Mouse (Mus musculus) left cerebral cortex, postnatal 10 days (tissue): ENCODE measurements at regions not wholly inside any gene's neighbourhood (a gene's known extent, or its start where the extent isn't known, plus 50 kb on each side); places are given as distances from the start of the nearest gene placed in this dataset.
A peak's percentile ranks its signal among the peaks of the same experiment; 100 is the strongest.

Source experiments
- DNase-seq, 2 experiments: peaks; one replicate each; pipeline ENCODE4 v3.0.0; 2021 to 2022; ENCODE audit warnings: low spot score in 2 of 2, mixed read lengths in 1 of 2; ENCODE audit errors: extremely low spot score in 1 of 2
- intact Hi-C: fragments of 180-260 bp; cut with DNase I; formaldehyde crosslinking; loops from one replicate; pipeline ENCODE4 v1.15.1; 2025

DNA sequence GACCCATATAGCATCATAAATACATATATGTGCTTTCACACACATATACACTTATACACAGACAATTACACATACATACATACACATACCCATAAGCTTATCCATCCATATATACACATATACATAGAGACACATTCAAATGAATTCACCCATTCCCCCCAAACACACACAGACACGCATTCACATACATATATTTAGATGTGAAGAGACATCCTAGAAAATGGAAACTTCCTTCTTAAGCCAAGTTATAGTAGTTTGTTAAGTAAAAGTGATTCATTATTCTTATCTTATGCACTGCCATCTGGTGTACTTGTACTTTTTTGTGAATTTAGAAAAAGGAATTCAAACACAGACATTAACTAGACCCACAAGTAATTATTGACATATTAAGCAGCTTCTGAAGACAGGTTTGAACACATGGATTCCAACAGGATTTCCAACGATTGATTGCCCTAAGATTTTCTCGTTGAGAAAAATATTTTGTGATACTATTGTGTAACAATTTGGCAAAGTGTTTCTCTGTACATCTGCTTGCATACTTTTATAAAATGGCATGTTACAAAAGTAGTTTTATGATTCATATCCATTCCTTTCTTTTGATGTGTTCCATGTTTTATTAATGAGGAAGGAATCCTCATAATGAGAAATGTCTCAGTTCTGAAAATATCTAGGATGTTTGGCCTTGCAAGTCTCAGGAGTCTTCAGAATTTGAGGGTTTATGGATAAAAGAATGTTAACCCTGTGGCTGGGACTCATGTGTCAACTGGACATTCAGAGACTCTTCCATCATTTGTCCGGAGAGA is 1161.5 kb upstream of the Apob start:
- intact Hi-C loops, result no loop called here
- peak in 1 of 2 experiments; percentile 4 for DNase-seq

DNA sequence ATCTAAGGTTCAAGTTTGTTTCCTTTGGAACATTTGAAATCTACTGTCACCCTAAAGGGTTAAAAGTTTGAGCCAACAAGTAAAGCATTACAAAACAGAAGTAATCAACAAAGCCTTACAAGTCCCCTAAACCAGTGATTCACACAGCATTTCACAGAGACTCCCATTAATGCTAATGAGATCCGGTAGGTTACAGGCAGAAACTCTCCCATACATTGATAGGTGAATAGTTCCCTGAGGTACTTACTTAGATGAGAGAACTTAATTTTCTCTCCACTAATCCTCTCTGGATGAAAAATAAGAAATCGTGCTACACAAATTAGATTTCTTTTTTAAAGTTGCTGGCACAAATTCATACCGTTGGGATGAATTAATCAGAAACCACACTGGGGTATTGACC is 1144.5 kb upstream of the Apob start:
- intact Hi-C loops, result no loop called here

DNA sequence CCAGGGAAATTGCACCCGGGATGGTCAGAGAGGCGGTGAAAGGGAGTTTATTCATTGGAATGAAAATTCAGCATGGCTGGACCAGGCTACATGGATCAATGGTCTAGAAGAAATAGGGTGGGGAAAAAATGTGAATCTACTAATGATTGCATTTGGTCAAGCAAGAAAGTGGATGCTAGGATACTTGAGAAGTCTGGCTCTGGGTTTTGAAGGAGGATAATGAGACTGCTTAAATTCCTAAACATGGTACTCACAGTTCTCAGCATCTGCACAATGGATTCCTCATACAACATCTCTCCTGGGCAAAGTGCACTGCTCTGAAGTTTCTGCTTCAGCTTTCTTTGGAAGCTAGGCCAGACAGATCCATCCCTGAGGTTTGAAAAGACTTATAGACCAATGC is 1139.9 kb upstream of the Apob start:
- intact Hi-C loops, result no loop called here
- DNase-seq, result no peak

More for the DNA sequence above, 1144.5 kb upstream of the Apob start:
- no peak for DNase-seq

DNA sequence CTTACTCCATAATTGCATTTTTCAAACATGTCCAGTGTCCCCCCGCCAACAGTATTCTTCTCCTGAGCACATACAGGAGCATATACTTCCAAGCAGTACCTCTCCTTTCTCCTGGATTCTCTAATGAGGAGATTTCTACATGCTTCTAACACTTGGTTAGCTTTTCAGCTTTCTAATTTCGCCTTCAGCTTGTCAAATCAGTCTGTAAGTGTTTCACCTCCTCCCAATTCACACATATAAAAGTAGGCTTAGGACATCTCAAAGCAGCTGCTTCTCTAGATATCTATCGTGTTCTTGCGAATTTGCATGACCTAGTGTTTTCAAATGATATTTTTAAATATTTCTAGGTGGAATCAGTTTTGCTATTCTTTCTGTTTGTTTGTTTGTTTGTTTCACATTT is 1129.0 kb upstream of the Apob start:
- no peak for DNase-seq
- intact Hi-C loops, result no loop called here

DNA sequence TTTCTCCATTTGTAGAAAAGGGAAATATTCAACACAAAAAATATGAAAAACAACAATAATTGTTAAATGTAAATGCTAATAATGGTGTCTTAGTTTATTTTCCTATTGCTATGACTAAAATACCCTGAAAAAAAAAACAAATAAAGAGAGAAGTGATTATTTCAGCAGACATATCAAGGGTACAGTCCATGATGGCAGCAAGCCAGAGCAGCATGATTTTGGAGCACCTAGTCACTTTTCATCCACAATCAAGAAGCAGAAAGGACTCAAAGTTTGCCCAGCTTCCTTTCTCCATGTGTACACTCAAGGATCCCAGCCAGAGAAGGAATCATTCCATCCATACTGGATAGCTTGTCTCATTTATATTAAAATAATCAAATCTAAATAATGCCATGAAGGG is 1111.5 kb upstream of the Apob start:
- intact Hi-C loops, result no loop called here
- no peak for DNase-seq
